Mouse (Mus musculus) right cerebral cortex, postnatal 10 days (tissue): ENCODE measurements around the gene Mfsd7a.
"Not testable (repeated sequence)": the region's sequence is repeated elsewhere in the genome, so short reads cannot be mapped to it uniquely, and the experiment has no call there.

ENCODE experiments used
- DNase-seq, 2 experiments: peaks; one replicate each; pipeline ENCODE4 v3.0.0; 2021; ENCODE audit warnings: low spot score in 2 of 2

The Mfsd7a gene

DNA sequence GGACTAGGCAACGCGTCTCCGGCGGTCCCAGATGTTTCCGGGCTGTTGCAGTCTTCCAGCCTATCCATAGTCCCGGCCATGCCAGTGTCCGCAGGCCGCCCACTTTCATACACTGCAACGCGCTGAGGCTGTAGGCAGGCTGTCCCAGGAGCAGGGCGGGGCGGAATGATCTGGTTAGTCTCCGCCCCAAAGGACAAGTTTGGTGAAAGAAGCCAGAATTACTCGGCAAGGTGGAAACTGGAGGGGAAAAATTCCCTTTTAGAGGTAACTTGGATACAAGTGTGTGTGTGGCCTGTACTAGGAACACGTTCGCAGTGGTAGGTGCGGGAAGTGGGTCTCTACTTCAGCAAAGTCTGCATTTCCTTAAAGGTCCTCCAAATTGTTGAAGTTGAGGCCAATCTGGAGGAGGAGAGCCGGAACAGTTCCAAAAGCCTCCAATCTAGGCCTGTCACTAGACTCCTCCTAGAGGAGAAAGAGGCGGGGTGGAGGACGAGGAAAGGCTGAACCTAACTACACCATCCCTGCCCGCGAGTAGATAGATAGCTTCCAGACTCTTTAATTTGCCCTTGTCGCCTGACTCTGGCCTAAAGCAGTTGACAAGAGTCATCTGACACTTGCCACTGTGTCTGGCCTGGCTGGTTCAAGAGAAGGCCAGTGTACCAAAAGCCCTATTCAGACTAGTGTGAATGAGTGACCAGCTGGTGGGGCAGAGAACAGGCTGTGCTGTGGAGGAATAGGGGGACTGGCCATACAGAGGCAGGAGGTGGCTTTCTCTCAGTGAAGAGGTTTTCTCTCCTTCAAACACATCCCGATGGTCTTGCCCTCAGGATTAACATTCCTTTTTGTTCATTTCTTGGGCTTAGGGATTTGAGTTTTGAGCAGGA lies at the start of gene Mfsd7a:
TSS of gene Mfsd7a (minus strand) at position 107 of the 884 bp plus-strand sequence.
- DNase-seq: peak in 1 of 2 experiments; percentile 27

DNA sequence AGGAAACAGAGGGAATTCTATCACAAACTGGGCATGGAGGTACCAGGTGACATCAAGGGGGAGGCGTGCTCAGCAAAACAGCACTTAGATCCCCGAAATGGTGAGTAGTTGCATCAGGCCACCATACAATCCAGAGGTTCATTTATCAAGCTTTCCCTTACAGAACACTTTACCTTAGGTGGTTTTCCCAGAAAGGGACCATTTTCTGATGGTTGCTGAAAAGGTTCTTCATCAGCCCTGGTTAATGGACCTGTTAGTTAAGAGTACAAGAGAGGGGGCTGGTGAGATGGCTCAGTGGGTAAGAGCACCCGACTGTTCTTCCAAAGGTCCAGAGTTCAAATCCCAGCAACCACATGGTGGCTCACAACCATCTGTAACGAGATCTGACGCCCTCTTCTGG lies 37.5 kb upstream of the Mfsd7a start:
- DNase-seq: not testable (repeated sequence)

GRCm38 (mm10) chr5:108485239-108485638 lies 36.5 kb upstream of the Mfsd7a start:
- DNase-seq: no peak

DNA sequence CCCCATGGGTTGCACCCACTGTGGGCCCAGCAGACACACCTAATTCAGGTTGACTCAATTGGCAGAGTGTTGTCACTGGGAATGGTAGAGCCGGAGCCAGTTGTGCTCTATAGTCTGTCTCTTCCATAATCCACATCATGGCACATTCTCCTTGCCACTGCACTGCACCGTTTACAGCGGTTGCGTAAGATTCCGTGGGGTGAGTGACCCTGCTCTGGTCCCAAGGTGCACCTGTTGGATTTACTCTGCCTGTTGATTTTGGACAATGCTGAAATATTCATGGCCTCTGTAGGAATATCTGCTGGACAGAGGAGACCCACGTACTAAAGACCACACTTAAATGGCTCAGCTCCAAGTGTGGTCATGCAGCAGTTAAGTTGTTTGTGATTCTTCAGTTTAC lies 34.3 kb upstream of the Mfsd7a start:
- no peak for DNase-seq

- peak in 1 of 2 experiments; percentile 33 for DNase-seq
Observed at GRCm38 (mm10) chr5:108475977-108476376, 27.3 kb upstream of the Mfsd7a start.

DNA sequence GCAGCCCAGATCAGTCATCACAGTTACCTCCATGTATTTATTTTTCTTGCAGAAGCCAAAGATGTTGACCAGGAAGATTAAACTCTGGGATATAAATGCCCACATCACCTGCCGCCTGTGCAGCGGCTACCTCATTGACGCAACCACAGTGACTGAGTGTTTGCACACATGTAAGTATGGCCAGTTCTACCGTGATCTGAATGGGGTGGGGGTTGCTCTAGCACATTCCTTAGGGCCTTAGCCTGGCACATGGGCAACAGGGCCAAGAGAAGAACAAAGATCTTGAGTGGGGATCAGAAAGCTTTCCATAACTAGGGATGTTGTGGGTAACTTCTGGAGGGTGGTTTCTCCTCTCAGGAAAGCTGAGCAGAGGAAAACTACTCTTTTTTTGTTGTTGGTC lies 25.0 kb upstream of the Mfsd7a start:
- no peak for DNase-seq

- DNase-seq: no peak
Observed at GRCm38 (mm10) chr5:108469617-108470016, 20.9 kb upstream of the Mfsd7a start.

DNA sequence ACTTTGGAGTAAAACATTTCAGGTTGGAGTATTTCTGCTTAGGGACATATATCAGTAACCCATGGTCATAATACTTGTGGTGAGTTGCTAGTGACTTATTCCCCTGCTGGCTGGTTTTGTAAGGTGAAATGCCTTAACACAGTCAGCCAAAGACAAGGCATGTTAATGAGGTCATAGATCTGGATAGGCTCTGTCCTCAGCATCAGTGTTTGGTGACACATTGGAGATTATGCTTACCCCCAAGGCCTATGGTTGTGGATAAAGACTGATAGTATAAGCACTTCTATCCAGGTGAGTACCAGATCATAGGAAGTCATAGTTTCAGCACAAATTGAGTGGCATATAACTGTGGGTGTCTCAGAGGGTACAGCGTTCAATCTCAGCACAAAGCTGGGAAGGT lies 18.0 kb upstream of the Mfsd7a start:
- DNase-seq: no peak

- DNase-seq: no peak
Observed at GRCm38 (mm10) chr5:108465131-108465891, 16.6 kb upstream of the Mfsd7a start.

- DNase-seq: no peak
Observed at GRCm38 (mm10) chr5:108462446-108462845, 13.8 kb upstream of the Mfsd7a start.

GRCm38 (mm10) chr5:108461082-108462065 lies 12.7 kb upstream of the Mfsd7a start, which contains the start of gene Pcgf3:
Gene Pcgf3 (plus strand): TSS chr5:108461232.
- DNase-seq: peak; percentile 97 to 98

DNA sequence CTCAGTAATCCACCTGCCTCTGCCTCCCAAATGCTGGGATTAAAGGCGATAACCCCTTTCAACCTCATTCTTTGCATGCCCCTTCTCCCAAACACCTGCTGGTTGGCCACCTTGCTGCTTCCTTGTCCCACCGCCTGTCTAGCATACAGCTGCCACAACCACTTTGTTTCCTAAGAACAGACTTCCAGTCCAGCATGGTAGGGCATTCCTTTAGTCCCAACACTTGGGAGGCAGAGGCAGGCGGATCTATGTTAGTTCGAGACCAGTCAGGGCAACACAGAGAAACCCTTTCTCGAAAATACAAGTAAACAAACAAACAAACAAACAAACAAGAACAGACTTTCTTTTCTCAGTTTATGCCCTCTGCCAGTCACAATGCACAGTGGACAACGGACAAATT lies 11.8 kb upstream of the Mfsd7a start:
- no peak for DNase-seq

DNA sequence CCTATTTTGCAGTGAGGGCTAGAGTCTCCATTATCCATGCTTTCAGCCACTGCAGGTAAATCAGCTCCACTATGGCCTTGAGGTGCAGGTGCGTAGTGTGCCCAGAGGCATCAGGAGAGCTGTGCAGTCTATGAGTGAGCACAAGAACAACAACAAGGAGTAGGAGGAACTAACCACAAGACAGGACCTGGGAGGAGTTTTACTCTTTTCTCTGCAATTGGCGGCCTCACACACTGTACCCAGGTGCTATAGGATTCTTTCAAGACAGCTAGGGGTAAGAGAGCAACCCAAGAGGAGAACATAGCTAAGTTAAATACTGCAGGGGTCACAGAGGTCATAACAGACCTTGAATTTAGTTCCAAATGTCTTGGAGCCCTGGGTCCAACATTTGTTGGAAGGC lies 10.0 kb upstream of the Mfsd7a start:
- no peak for DNase-seq

- DNase-seq: no peak
Observed at GRCm38 (mm10) chr5:108454094-108454493, 5.4 kb upstream of the Mfsd7a start.

DNA sequence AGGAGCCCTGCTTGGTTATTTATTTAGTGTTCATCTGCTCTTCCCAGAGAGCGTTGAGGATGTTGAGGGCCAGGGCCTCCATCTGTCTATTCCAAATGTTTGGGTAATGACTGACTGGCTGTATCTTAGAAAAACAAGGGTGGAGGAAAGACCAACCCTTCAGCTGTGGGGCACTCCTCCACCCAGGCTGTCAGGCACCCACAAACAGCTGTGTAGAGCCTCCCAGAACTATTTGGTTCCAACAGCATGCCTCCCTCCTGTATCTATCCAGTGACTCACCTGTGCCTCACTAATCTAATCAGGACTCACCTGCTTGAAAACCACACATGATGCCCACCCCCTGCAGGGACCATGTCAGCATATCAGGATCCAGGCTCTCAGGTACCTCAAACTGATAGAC lies 3.7 kb upstream of the Mfsd7a start:
- no peak for DNase-seq

DNA sequence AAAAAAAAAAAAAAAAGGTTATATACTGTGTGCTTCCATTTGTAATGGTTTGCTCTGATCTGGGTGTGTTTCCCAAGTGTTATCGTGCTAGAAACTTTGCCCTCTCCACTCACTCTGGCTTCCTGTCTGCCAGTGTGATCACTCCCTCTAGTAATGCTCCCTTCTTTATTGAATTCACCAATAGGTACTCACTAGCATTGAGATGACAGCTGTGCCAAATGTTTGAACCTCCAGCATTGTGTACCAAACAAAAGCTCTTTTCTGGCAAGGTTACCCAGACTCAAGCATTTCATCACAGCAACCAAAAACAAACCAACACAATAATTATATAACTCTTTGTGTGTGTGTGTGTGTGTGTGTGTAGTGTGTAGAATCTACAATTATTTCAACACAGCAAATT lies 2.9 kb upstream of the Mfsd7a start:
- DNase-seq: no peak

DNA sequence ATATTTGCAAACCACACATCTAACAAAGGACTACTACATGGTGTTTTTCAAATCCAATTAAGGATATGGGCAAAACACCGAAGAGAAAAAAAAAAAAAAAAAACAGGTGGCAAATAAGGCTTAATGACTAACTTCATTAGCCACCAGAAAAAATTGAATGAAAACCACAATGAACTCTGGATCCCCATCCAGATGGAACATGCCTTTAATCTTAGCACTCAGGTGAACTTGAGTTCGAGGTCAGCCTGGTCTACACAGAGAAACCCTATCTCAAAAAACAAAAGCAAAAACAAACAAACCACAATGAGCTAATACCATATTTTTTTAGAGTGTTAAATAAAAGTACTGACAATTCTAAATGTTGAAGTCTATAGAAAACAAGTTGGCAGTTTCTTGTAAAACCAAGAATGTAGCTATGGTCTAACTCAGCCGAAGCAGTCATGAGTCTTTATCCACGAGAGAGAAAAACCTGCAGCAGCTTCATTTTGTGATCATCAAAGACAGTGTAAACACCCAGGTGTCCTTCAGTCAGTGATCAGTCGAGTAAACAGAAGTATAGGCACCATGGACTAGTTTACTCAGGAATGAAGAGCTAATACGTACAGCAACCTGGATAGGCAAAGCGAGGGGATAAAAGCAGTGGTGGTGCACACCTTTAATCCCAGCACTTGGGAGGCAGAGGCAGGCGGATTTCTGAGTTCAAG lies 2.3 kb upstream of the Mfsd7a start:
- DNase-seq: no peak

- DNase-seq: no peak
Observed at GRCm38 (mm10) chr5:108447857-108448256, 834 bp downstream of the Mfsd7a start.

DNA sequence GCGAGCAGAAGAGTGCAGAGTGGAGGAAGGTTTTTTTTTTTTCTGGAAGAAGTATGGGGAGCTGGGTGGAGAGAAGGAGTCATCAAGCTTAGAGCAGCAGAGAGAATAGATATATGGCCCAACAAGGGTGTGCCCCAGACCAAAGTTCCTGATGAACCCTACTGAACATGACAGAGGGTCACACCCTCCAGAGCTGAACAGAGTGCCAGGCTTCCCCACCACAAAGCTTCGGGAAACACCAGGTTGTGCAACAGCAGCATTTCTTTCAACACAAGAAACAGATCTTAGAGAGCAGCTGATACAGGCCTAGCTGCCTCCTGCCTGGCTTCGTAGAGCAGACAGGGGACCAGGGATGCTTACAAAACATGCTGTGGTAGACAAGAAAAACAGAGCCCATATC lies 1.7 kb downstream of the Mfsd7a start:
- DNase-seq: no peak

- no peak for DNase-seq
Observed at GRCm38 (mm10) chr5:108436101-108436500, 12.6 kb downstream of the Mfsd7a start.
